Mouse (Mus musculus): ENCODE data around the gene Crocc.

The Crocc gene

GRCm38 (mm10) chr4:141066709-141067515 lies 6.6 kb upstream of the Crocc start:
- DNase-seq = peak; percentile 63 to 79

- DNase-seq = peak; percentile 86 to 89
Observed at GRCm38 (mm10) chr4:141065123-141065522, 4.8 kb upstream of the Crocc start.

- DNase-seq = no peak
Observed at GRCm38 (mm10) chr4:141064104-141064659, 3.8 kb upstream of the Crocc start.

- DNase-seq = no peak
Observed at GRCm38 (mm10) chr4:141059616-141060425, 529 bp downstream of the Crocc start.

GRCm38 (mm10) chr4:141058835-141059234 lies 1.5 kb downstream of the Crocc start:
- DNase-seq = no peak

- DNase-seq = no peak
Observed at GRCm38 (mm10) chr4:141056970-141057369, 3.4 kb downstream of the Crocc start.

GRCm38 (mm10) chr4:141053568-141054161 lies 6.7 kb downstream of the Crocc start:
- DNase-seq = no peak

- DNase-seq = no peak
Observed at GRCm38 (mm10) chr4:141053138-141053537, 7.2 kb downstream of the Crocc start.

- DNase-seq = no peak
Observed at GRCm38 (mm10) chr4:141052442-141052841, 7.9 kb downstream of the Crocc start.

- no peak for DNase-seq
Observed at GRCm38 (mm10) chr4:141049476-141049835, 10.9 kb downstream of the Crocc start.

- DNase-seq = no peak
Observed at GRCm38 (mm10) chr4:141048810-141049475, 11.4 kb downstream of the Crocc start.

GRCm38 (mm10) chr4:141044816-141045215 lies 15.5 kb downstream of the Crocc start:
- DNase-seq = peak; percentile 83 to 89

GRCm38 (mm10) chr4:141041117-141041516 lies 19.2 kb downstream of the Crocc start:
- peak in 1 of 2 experiments; percentile 44 for DNase-seq

GRCm38 (mm10) chr4:141033606-141034549 lies 26.5 kb downstream of the Crocc start:
- peak; percentile 66 to 80 for DNase-seq

GRCm38 (mm10) chr4:141031733-141032132 lies 28.6 kb downstream of the Crocc start:
- DNase-seq = peak; percentile 79 to 87

GRCm38 (mm10) chr4:141030541-141031206 lies 29.7 kb downstream of the Crocc start:
- no peak for DNase-seq

GRCm38 (mm10) chr4:141024992-141025391 lies 35.4 kb downstream of the Crocc start:
- no peak for DNase-seq

GRCm38 (mm10) chr4:141024052-141024451 lies 36.3 kb downstream of the Crocc start:
- no peak for DNase-seq

- peak in 1 of 2 experiments; percentile 53 for DNase-seq
Observed at GRCm38 (mm10) chr4:141021614-141021929, 38.8 kb downstream of the Crocc start.

GRCm38 (mm10) chr4:141020811-141021613 lies 39.3 kb downstream of the Crocc start:
- peak; percentile 85 to 93 for DNase-seq

Measured in lung, postnatal 4 days (tissue).